Mouse (Mus musculus) E14TG2a.4 (cell line): ENCODE measurements around the gene E130114P18Rik.

Source experiments
- H3K27me3 ChIP-seq: 2 replicates; pipeline ENCODE4 v1.6.1; 2014; ENCODE audit warnings: low read length, control low read depth; ENCODE audit not compliant: insufficient read depth
- H3K36me3 ChIP-seq: 2 replicates; pipeline ENCODE4 v1.6.1; 2014; ENCODE audit warnings: low read length, control low read depth; ENCODE audit not compliant: insufficient read depth
- H3K4me1 ChIP-seq: replicated peaks from 2 replicates; pipeline ENCODE4 v1.6.1; 2014; ENCODE audit warnings: low read depth, low read length, control low read depth
- H3K4me3 ChIP-seq: replicated peaks from 2 replicates; pipeline ENCODE4 v1.5.1; 2014; ENCODE audit warnings: mild to moderate bottlenecking, low read length
- H3K9me3 ChIP-seq: 2 replicates; pipeline ENCODE4 v1.6.1; 2014; ENCODE audit warnings: low read length, control low read depth
- CTCF ChIP-seq: conservative IDR thresholded peaks from 2 replicates; pipeline ENCODE4 v1.5.1; 2014; ENCODE audit warnings: low read length
- NANOG ChIP-seq: IDR thresholded peaks from 2 replicates; pipeline ENCODE4 v1.6.1; 2014; ENCODE audit warnings: borderline replicate concordance, low read length, mixed read lengths
- POU5F1 ChIP-seq: IDR thresholded peaks from 2 replicates; pipeline ENCODE4 v1.6.1; 2014; ENCODE audit warnings: low read length, borderline replicate concordance

E130114P18Rik gene

GRCm38 (mm10) chr4:97777706-97778176 lies at the start of gene E130114P18Rik:
E130114P18Rik (minus strand) TSS chr4:97778078.
- H3K9me3 ChIP-seq: no peaks in the 10 kb centered on the region
- H3K36me3 ChIP-seq: no peaks in the 10 kb centered on the region
- H3K4me1 ChIP-seq: peaks cover 14% of the 10 kb centered on the region
- peak within 1 kb of the TSS; percentile 74 for H3K4me3 ChIP-seq
- TF ChIP-seq NANOG (no peak), POU5F1 (no peak), CTCF (no peak)
- H3K27me3 ChIP-seq: peaks cover 65% of the 10 kb centered on the region

- Histone ChIP-seq H3K4me1 (no peaks in the 10 kb centered on the region), H3K27me3 (no peaks in the 10 kb centered on the region), H3K9me3 (no peaks in the 10 kb centered on the region), H3K36me3 (no peaks in the 10 kb centered on the region), H3K4me3 (no peak overlapping the region)
- no peak for TF ChIP-seq CTCF
- TF ChIP-seq NANOG: no peak
- no peak for TF ChIP-seq POU5F1
These were observed 49.2 kb upstream of the E130114P18Rik start for GRCm38 (mm10) chr4:97827115-97827514.

- no peaks in the 10 kb centered on the region for H3K9me3 ChIP-seq
- TF ChIP-seq NANOG (no peak), CTCF (no peak), POU5F1 (no peak)
- no peaks in the 10 kb centered on the region for H3K36me3 ChIP-seq
- H3K4me3 ChIP-seq: no peak overlapping the region
- H3K4me1 ChIP-seq: no peaks in the 10 kb centered on the region
- H3K27me3 ChIP-seq: no peaks in the 10 kb centered on the region
These were observed 48.0 kb upstream of the E130114P18Rik start for GRCm38 (mm10) chr4:97825841-97826240.

- H3K9me3 ChIP-seq: no peaks in the 10 kb centered on the region
- no peak overlapping the region for H3K4me3 ChIP-seq
- no peaks in the 10 kb centered on the region for H3K36me3 ChIP-seq
- no peak for TF ChIP-seq CTCF
- no peak for TF ChIP-seq NANOG
- TF ChIP-seq POU5F1: no peak
- H3K27me3 ChIP-seq: no peaks in the 10 kb centered on the region
- no peaks in the 10 kb centered on the region for H3K4me1 ChIP-seq
These were observed 47.6 kb upstream of the E130114P18Rik start for GRCm38 (mm10) chr4:97825432-97825831.

- no peaks in the 10 kb centered on the region for H3K4me1 ChIP-seq
- no peaks in the 10 kb centered on the region for H3K36me3 ChIP-seq
- H3K27me3 ChIP-seq: no peaks in the 10 kb centered on the region
- TF ChIP-seq CTCF (no peak), NANOG (no peak), POU5F1 (no peak)
- no peak overlapping the region for H3K4me3 ChIP-seq
- no peaks in the 10 kb centered on the region for H3K9me3 ChIP-seq
These were observed 46.6 kb upstream of the E130114P18Rik start for GRCm38 (mm10) chr4:97824451-97824850.

- no peaks in the 10 kb centered on the region for H3K4me1 ChIP-seq
- no peak overlapping the region for H3K4me3 ChIP-seq
- TF ChIP-seq POU5F1 (no peak), CTCF (no peak), NANOG (no peak)
- no peaks in the 10 kb centered on the region for H3K36me3 ChIP-seq
- H3K27me3 ChIP-seq: no peaks in the 10 kb centered on the region
- no peaks in the 10 kb centered on the region for H3K9me3 ChIP-seq
These were observed 45.6 kb upstream of the E130114P18Rik start for GRCm38 (mm10) chr4:97823512-97823911.

- Histone ChIP-seq H3K4me3 (no peak overlapping the region), H3K9me3 (no peaks in the 10 kb centered on the region), H3K36me3 (no peaks in the 10 kb centered on the region), H3K27me3 (no peaks in the 10 kb centered on the region), H3K4me1 (no peaks in the 10 kb centered on the region)
- TF ChIP-seq NANOG: no peak
- no peak for TF ChIP-seq CTCF
- TF ChIP-seq POU5F1: no peak
These were observed 43.8 kb upstream of the E130114P18Rik start for GRCm38 (mm10) chr4:97821556-97822251.

GRCm38 (mm10) chr4:97820474-97821259 lies 42.8 kb upstream of the E130114P18Rik start:
- Histone ChIP-seq H3K9me3 (no peaks in the 10 kb centered on the region), H3K4me3 (no peak overlapping the region), H3K4me1 (no peaks in the 10 kb centered on the region), H3K27me3 (no peaks in the 10 kb centered on the region), H3K36me3 (no peaks in the 10 kb centered on the region)
- TF ChIP-seq CTCF (no peak), POU5F1 (no peak), NANOG (no peak)
